Mouse (Mus musculus): Measurements from ENCODE around the gene Fzd9.

Fzd9 gene

DNA sequence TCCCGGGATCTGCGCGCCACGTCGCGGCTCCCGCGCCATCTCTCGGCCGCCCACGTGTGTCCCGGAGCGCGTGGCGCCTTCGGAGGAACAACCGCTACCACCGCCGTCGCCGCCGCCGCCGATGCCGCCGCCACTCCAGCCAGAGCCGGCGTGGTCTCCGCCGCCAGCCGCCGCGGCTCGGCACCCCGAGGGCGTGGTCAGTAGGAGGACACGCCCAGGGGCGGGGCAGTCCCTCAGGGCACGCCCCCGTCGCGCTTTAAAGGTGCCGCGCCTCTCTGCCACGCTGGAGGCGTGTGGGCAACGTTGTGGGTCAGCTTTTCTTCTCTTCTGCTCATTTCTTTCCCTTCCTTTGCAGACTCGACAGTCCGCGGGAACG lies at the start of gene Fzd9:
TSS of gene Fzd9 (minus strand) at position 152 of the 376 bp plus-strand sequence.
- DNase-seq = peak; percentile 58

DNA sequence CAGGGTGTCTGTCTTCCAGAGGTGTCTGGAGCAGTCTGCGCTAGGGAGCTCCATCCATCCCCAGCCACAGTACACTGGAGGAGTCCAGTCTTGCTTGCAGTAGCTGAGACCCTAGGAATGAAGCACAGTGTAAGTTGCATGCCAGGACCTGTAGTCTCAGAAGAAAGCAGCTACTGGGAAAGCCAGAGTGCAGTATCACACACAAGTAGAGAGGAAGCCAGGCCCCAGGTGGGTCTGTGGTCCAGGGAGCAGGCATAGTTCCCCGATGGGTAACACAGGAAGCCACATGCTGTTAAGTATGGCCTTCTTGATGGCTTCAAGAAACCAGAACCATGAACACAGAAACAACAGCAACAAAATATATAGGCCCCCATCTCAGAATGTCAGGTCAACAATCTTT lies 41.0 kb upstream of the Fzd9 start:
- DNase-seq = no peak

DNA sequence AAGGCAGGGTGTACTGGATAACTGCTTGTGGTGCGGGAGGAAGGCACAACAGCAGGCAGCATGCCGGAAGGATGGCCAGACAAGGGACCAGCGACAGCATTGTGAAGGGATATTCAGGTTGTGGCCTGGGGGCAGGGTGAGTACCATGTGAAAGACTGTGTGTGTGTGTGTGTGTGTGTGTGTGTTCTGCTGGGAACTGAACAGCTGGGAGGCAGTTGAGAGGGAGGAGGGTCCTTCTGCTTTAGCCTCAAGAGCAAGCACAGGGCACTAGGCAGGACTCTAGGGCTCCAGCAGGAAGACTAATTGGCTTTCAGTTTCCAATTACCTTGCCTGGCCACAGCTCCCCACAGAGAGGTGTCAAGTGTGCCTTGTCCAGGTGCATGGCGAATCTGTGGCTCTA lies 40.2 kb upstream of the Fzd9 start:
- no peak for DNase-seq

DNA sequence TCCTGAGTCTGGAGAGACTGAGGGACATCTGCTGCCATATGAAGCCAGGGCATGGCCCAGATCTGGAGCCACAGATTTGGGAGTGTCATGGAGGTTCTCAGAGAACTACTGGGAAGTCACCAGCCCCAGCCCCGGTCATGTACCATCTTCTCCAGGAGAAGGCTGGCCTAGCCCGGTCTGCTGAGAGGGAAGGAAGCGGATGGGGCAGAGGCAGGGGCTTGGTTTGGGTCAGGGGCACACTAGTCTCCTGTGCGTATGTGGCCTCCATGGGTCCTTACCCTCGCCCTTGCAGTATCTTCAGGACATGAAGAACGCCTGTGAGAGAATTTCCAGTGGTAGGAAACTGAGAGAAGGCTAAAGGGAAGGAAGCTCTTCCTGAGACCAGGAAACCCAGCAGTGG lies 39.7 kb upstream of the Fzd9 start:
- DNase-seq = no peak

- no peak for DNase-seq
Observed at GRCm38 (mm10) chr5:135286926-135287325, 35.9 kb upstream of the Fzd9 start.

DNA sequence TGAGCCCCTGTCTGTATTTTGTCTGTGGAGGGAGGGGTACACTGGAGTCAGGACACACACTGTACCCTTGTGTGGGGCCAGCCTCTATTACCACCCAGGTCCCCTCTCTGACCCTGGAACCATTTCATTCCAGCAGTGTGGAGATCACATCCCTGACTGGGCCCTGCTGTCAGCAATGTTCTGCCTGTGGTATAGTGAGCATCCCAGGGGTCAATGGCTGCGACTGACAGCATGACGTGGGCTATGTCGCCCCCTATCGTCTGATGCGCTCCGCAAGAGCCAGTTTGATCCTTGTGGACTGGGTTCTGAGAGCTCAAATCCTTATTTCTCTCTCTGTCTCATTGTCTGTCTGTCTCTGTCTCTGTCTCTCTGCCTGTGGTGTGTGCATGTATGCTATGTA lies 35.2 kb upstream of the Fzd9 start:
- peak; percentile 48 for DNase-seq

GRCm38 (mm10) chr5:135285211-135285610 lies 34.2 kb upstream of the Fzd9 start:
- no peak for DNase-seq

DNA sequence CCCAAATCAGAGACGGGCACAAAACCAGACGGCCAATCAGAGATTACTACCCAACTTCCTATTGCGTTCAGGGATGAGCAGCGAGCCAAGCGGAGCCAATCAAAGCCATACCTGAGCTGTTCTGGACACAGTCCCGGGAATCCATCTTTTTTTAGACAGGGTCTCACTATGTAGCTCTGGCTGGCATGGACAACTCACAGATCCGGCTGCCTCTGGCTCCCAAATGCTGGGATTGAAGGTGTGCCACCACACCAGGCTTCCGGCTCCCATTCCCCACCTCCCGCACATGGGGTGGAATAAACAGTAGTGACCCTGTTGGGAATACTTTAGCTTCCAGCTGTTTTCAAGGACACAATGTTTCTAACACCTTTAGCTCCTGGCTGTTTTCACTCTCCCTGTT lies 29.2 kb upstream of the Fzd9 start:
- DNase-seq = no peak

GRCm38 (mm10) chr5:135276597-135276996 lies 25.6 kb upstream of the Fzd9 start:
- no peak for DNase-seq

DNA sequence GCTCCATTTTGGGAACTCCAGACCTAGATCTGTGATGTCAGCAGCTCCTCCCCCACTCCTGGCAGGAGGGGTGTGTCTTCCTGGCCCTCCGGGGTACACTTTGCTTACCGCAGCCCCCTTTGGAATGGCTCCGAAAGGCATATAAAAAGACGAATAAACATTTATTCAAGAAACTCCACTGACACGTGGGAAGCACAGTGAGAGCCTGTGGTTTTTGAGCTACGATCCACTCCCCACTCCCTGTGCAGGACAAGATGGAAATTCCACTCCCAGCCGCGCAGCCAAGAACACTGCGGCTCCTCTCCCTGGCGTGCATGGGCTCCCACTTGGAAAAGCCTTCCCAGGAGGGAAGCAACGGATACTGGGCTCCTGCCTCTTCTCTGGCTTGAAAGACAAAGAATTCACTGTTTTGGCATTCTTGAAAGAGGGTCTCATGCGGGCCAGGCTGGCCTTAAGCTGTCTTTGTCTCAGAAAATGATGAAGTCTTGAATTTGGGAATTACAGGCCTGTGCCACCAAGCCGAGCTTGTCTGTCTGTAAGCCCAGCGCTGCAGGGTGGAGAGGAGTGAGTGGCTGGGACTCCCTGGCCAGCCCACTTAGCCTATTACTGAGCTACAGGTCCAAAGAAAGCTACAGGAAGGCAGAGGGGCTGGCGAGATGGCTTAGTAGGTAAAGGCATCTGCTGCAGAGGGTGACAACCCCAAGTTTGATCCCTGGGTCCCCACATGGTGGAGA lies 23.8 kb upstream of the Fzd9 start:
- DNase-seq = no peak

GRCm38 (mm10) chr5:135271563-135272165 lies 20.6 kb upstream of the Fzd9 start:
- DNase-seq = no peak

DNA sequence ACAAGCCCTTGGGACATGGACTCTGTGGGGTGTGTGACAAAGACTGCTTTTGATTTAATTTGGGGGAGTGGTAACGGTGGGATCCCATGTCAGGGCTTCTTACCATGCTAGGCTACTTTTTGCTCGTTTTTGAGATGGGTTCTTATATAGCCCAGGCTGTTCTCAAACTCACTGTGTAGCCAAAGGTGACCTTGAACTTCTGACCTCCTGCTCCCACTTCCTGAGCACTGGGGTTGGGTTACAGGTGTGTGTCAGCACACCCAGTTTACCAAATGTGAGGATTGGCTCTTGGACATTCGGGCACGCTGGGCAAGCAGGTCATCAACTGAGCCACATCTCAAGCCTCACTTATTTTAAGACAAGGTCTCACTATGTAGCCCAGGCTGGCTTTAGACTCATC lies 19.3 kb upstream of the Fzd9 start:
- DNase-seq = no peak

DNA sequence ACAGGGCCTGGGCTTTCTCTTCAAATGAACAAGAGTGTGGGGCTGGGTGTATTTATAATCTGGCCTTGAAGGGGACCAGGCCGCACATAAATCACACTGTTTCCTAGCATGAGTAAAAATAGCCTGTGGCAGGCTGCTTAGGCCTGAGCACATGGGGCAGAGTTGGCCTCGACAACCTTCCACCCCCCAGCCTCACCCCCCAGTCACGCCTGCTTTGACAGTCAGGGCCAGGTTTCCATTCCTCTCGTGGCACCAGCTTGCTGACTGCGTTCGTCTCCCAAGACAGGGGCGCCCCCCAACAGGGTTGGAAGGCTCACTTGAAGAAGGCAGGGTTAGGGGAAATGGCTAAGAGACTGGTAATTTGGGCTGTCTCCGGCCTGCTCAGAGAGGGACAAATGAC lies 18.4 kb upstream of the Fzd9 start:
- DNase-seq = no peak

DNA sequence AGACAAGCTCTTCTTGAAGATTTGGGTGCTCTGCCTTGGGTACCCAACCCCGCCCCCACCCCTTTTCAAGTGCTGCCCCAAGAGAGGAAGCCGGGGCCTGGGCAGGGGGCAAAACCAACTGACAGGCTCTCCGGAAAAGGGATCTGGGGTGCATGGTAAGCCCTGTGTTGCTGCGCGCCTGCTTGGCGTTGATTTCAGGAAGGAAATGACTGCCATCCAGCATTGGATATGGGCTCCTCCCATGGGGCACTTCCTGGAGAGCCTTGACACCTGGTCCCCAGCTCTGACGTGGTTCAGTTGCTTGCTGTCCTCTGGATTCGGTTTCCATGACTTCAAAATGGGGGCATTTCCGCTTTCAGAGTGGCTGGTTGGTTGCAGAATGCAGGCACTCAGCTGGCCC lies 13.5 kb upstream of the Fzd9 start:
- peak; percentile 17 for DNase-seq

DNA sequence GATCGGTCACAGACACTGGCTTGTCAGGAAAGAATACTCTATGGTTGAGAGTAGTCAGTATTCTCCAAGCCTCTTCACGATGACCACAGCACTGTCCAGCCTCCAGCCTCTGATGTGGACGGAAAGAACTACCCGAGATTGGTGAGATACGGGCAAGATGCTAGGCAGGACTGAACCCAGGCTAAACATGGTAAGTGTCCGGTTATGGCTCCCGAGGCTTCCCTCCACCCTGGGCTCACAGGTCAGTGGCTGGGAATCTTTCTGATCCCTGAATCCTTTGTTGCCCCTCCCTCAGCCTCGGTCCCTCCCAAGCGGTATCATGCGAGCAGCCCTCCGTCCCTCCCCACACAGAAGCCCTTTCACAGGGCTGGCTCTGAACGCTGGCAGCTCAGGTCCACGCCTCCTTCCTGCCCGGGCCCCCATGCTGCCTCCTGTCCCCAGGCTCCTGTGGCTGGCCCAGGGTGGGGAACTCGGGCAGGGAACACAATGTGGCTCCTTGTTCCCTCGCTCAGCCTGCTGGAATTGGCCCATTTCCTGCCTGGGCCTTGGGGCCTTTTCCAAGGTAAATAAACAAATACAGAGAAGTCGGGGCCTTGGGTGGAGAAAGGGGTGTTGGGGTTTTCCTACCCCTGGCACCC lies 13.0 kb upstream of the Fzd9 start:
- DNase-seq = peak; percentile 9

GRCm38 (mm10) chr5:135258280-135259150 lies 7.5 kb upstream of the Fzd9 start:
- no peak for DNase-seq

- DNase-seq = no peak
Observed at GRCm38 (mm10) chr5:135257559-135257958, 6.5 kb upstream of the Fzd9 start.

DNA sequence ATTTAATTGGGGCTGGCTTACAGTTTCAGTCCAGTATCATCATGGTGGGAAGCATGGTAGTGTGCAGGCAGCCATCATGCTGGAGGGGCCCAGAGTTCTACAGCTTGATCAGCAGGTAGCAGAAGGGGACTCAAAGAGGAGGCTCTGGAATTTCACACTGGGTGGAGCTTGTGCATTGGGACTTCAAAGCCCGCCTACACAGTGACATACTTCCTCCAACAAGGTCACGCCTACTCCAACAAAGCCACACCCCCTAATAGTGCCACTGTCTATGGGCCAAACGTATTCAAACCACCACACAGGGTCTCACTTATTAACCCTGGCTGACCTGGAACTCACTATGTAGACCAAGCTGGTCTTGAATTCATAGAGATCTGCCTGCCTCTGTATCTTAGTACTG lies 5.1 kb upstream of the Fzd9 start:
- no peak for DNase-seq

GRCm38 (mm10) chr5:135253741-135254401 lies 2.8 kb upstream of the Fzd9 start:
- no peak for DNase-seq

- DNase-seq = no peak
Observed at GRCm38 (mm10) chr5:135250186-135251078, 598 bp downstream of the Fzd9 start.

GRCm38 (mm10) chr5:135248956-135249676 lies 1.9 kb downstream of the Fzd9 start:
- DNase-seq = no peak

Data from kidney, adult 11 months (tissue).